Mouse (Mus musculus) liver, embryonic 11.5 days (tissue): ENCODE data around the gene Agpat4. TPM values are rescaled to one million over a fixed set of nuclear protein-coding genes. Genes with fewer than 3 reads are reported as not detected.

Experiments used
- ATAC-seq: fragments of 200-750 bp; cut with Nextera tagmentation; replicated peaks from 2 replicates; pipeline ENCODE4 v1.8.0; 2017; ENCODE audit warnings: moderate number of reproducible peaks, mild to moderate bottlenecking, moderate TSS enrichment, moderate library complexity; ENCODE audit not compliant: low FRiP score
- DNase-seq: peaks from one replicate; pipeline ENCODE4 v3.0.0-alpha.2; 2017; ENCODE audit warnings: low spot score
- H3K27ac ChIP-seq: fragments of 300-500 bp; sonication (generic); 2 replicates; pipeline ENCODE4 v1.5.1; 2014; ENCODE audit warnings: mild to moderate bottlenecking, low read depth, low read length, control low read depth
- H3K27me3 ChIP-seq: fragments of 300-500 bp; sonication (generic); replicated peaks from 2 replicates; pipeline ENCODE4 v1.6.1; 2014; ENCODE audit warnings: low read length, mixed read lengths; ENCODE audit not compliant: control insufficient read depth, insufficient read depth
- H3K36me3 ChIP-seq: fragments of 300-500 bp; sonication (generic); 2 replicates; pipeline ENCODE4 v1.6.1; 2014; ENCODE audit warnings: mild to moderate bottlenecking, low read length, moderate library complexity, mixed read lengths; ENCODE audit not compliant: control insufficient read depth, insufficient read depth
- H3K4me1 ChIP-seq: fragments of 300-500 bp; sonication (generic); replicated peaks from 2 replicates; pipeline ENCODE4 v1.6.1; 2014; ENCODE audit warnings: low read length, mixed read lengths; ENCODE audit not compliant: control insufficient read depth, insufficient read depth
- H3K4me2 ChIP-seq: fragments of 300-500 bp; sonication (generic); 2 replicates; pipeline ENCODE4 v1.6.1; 2014; ENCODE audit warnings: mild to moderate bottlenecking, control low read depth, moderate library complexity
- H3K4me3 ChIP-seq: fragments of 300-500 bp; sonication (generic); 2 replicates; pipeline ENCODE4 v1.5.1; 2014; ENCODE audit warnings: low read depth, low read length, control low read depth
- H3K9ac ChIP-seq: fragments of 300-500 bp; sonication (generic); 2 replicates; pipeline ENCODE4 v1.6.1; 2014; ENCODE audit warnings: low read depth, low read length, control low read depth
- H3K9me3 ChIP-seq: fragments of 300-500 bp; sonication (generic); 2 replicates; pipeline ENCODE4 v1.6.1; 2016; ENCODE audit warnings: low read length, inconsistent platforms, mixed read lengths; ENCODE audit not compliant: control insufficient read depth
- WGBS: fragments of 180-500 bp; shearing (Covaris S2); extraction: QIAGEN DNeasy Blood & Tissue Kit; methylation state at CpG from one replicate; pipeline ENCODE4 v1.1.7; 2014; 5-methylcytosine and 5-hydroxymethylcytosine counted together
- polyA plus RNA-seq: library from polyadenylated mRNA; unstranded; fragments of >200 nt; fragmentation: Nextera tagmentation; extraction: Ambion mirVana; gene quantifications from 2 replicates; pipeline ENCODE4 v1.2.1, GENCODE M21; 2014

Gene Agpat4
- polyA plus RNA-seq, 1 experiment from 2014 or later: 30.4 TPM

DNA sequence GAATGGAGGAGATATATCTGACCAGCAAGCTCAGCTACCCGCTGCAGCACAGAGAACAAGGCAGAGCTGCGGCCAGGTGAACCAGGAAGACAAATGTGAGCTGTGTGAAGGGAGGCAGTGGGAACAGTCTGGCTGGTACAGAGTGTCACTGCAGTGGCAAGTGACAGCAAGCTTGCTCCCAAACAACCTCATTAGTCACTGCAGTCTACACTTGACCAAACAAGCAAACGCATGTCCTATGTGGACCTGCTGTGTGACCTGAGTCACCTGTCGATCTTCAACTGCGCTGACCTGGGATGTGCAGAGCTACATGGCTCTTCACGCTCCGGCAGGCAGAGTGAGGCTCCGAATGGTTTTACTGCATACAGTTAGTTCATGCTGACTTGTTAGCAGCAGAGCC, 144.3 kb downstream of the Agpat4 start:
- no peak for ATAC-seq
- no peak for DNase-seq
- H3K36me3 ChIP-seq: peaks cover 2% of the 10 kb centered on the region; the same call in 1 of the 2 replicates
- no peak overlapping the region for H3K4me2 ChIP-seq
- H3K4me1 ChIP-seq: peaks cover 5% of the 10 kb centered on the region; the same call in 1 of the 2 replicates
- no peaks in the 10 kb centered on the region for H3K27me3 ChIP-seq
- WGBS: 94% methylated on average over 8 of the region's 8 CpGs
- no peaks in the 10 kb centered on the region for H3K9me3 ChIP-seq
- H3K9ac ChIP-seq: no peak overlapping the region
- H3K4me3 ChIP-seq: no peak overlapping the region
- H3K27ac ChIP-seq: no peak overlapping the region

DNA sequence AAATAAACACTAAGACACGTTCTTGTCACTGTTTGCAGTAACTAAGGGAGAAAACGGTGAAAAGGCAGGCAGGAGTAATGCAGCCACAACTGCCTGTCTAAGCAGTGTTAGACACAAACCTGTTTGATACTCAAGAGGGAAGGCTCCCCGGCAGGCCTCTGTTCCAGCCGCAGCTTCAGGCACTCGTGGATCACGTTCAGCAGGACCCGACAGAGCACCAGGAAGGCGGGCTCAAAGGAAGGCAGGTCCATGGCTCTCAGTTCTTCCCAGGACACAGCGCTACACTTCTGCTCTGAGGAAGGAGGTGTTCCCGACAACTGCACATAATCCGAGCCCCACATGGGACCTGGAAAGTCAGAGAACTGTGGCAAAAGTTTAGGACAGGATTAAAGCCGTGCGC, 145.3 kb downstream of the Agpat4 start:
- H3K4me1 ChIP-seq: peaks cover 5% of the 10 kb centered on the region; the same call in 1 of the 2 replicates
- no peaks in the 10 kb centered on the region for H3K9me3 ChIP-seq
- no peak overlapping the region for H3K4me3 ChIP-seq
- H3K36me3 ChIP-seq: peaks cover 4% of the 10 kb centered on the region; the same call in 1 of the 2 replicates
- H3K27ac ChIP-seq: no peak overlapping the region
- no peak for ATAC-seq
- no peaks in the 10 kb centered on the region for H3K27me3 ChIP-seq
- no peak overlapping the region for H3K4me2 ChIP-seq
- H3K9ac ChIP-seq: no peak overlapping the region
- 82% methylated on average over 13 of the region's 13 CpGs for WGBS
- DNase-seq: no peak

DNA sequence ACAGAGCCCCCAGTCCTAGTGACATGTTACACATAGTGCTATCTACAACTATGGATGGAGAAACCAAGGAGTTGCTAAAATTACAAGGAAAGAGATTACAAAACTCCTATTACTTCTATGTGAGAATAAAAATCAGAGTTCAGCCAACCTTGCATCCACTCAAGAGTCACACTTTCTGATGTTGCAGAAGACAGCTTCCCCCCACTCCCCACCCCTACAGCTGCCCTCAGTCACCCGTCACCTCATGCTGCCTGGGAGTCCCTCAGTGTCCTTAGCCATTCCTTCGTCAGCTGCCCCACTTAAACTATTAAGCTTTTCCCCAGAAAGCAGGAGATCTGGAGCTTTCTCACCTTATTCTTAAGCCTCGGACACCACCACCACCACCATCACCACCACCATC, 145.8 kb downstream of the Agpat4 start:
- Histone ChIP-seq H3K4me2 (no peak overlapping the region), H3K36me3 (peaks cover 4% of the 10 kb centered on the region; the same call in 1 of the 2 replicates), H3K4me3 (no peak overlapping the region), H3K27ac (no peak overlapping the region), H3K9ac (no peak overlapping the region), H3K4me1 (peaks cover 5% of the 10 kb centered on the region; the same call in 1 of the 2 replicates), H3K9me3 (no peaks in the 10 kb centered on the region), H3K27me3 (no peaks in the 10 kb centered on the region)
- no peak for ATAC-seq
- WGBS: 84% methylated on average over 3 of the region's 3 CpGs
- DNase-seq: no peak

DNA sequence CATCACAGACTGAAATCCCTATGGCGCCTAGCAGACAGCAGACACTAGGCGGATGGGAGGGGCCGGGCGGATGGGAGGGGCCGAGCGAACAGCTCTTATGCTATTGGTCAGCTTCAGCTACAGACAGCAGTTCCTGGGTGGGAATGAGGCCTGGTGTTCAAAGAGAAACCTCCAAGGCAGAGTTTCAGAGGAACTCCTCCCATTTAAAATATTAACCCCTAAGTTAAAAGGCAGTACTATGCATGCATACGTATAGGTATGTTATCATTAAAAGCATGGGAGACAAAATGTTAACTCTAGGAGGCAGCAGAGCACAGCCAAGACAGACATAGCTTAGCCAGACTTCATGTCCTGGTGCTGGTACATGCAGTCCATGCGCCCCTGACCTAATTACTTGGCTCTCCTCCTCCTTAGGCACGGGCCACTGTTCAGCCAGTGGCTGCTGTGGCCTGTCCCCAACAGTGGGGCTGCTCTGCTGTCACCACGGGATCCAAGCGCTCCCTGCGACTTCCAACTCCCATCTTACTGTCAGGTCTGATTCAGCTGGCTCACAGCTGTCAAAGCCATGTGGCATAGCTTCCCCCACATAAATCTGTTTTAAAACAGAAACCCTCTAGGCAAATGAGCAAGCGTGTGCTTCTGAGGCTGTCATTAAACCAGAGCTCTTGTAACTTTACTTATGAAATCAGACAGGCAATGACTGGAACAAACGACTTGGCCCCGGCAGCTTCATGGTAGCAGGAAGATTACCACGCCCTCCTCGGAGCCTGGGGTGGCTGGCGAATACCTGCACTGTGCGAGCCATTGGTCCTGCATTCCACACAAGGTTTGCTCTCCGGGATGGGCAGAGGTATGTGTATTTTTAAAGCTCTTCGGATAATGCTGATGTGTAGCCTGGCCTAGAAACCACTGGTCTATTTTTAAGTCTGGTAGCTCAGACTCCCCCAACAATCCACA, 147.7 kb downstream of the Agpat4 start:
- 76% methylated on average over 21 of the region's 21 CpGs for WGBS
- Histone ChIP-seq H3K4me2 (no peak overlapping the region), H3K9me3 (no peaks in the 10 kb centered on the region), H3K9ac (no peak overlapping the region), H3K27ac (no peak overlapping the region), H3K4me1 (peaks cover 5% of the 10 kb centered on the region; the same call in 1 of the 2 replicates), H3K36me3 (peaks cover 6% of the 10 kb centered on the region), H3K27me3 (no peaks in the 10 kb centered on the region), H3K4me3 (no peak overlapping the region)
- peak; percentile 80 for ATAC-seq
- peak; percentile 41 for DNase-seq

DNA sequence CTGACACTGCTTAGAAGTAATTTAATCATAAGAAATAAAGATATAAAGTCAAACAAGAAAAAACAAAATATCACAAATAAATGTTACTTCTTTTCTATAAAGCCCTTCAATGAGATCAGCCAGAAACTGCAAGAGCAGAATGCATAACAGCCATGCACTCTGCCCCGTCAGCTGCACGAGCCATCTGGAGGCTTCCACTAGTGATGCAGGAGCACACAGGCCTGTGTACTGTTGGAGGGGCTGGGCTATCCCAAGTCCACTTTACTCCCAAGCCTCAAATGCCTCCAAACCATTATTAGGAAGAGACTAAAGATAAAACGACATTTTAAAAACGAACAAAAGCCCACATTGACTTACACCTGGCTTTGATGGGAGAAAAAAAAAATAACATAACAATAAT, 149.6 kb downstream of the Agpat4 start:
- Histone ChIP-seq H3K36me3 (peaks cover 13% of the 10 kb centered on the region), H3K27ac (no peak overlapping the region), H3K27me3 (no peaks in the 10 kb centered on the region), H3K9me3 (no peaks in the 10 kb centered on the region), H3K4me1 (peaks cover 5% of the 10 kb centered on the region; the same call in 1 of the 2 replicates), H3K4me2 (no peak overlapping the region), H3K4me3 (no peak overlapping the region), H3K9ac (no peak overlapping the region)
- ATAC-seq: no peak
- WGBS: 92% methylated on average over 4 of the region's 4 CpGs
- no peak for DNase-seq

DNA sequence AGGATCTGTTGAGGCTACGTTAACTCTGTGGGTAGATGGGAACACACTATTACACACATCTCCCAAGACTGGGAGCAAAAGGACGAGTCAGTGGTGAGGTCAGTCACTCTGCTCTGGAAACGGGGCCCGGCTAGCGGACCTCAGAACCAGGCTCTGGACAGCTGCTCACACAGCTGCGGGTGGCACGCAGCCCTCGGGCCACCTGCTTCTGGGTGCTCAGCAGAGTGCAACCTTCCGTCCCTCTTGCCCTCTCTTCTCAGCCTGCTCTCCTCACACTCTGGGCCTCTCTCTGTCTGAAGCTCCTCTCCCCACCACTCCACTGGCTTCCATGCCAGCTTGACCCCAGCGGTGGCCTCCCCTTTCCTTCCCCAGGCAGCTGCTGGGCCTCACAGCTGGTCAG, 150.0 kb downstream of the Agpat4 start:
- H3K4me2 ChIP-seq: no peak overlapping the region
- DNase-seq (no peak), ATAC-seq (no peak)
- H3K27ac ChIP-seq: no peak overlapping the region
- H3K9me3 ChIP-seq: no peaks in the 10 kb centered on the region
- no peaks in the 10 kb centered on the region for H3K27me3 ChIP-seq
- peaks cover 13% of the 10 kb centered on the region for H3K36me3 ChIP-seq
- WGBS: 90% methylated on average over 10 of the region's 10 CpGs
- peaks cover 5% of the 10 kb centered on the region; the same call in 1 of the 2 replicates for H3K4me1 ChIP-seq
- no peak overlapping the region for H3K9ac ChIP-seq
- H3K4me3 ChIP-seq: no peak overlapping the region

Other genes starting within 250 kb of the Agpat4 start
- gene Map3k4, start 200.1 kb downstream of the Agpat4 start, polyA plus RNA-seq: 28.4 and 29.3 TPM in 2 replicates